Mouse (Mus musculus) left cerebral cortex, postnatal 4 days (tissue): ENCODE data around the gene B4gat1. TPM values are rescaled to one million over a fixed set of nuclear protein-coding genes. Genes with fewer than 3 reads are reported as not detected.

Experiments used
- DNase-seq: peaks from one replicate; pipeline ENCODE4 v3.0.0-alpha.2; 2022
- intact Hi-C: fragments of 180-260 bp; cut with DNase I; formaldehyde crosslinking; loops from one replicate; pipeline ENCODE4 v1.15.1; 2025
- total RNA-seq, 2 experiments: library from RNA; stranded (reverse); gene quantifications; 2 replicates each; pipeline ENCODE4 v1.2.3; 2021

B4gat1 gene
- total RNA-seq, 2 experiments from 2014 or later, result 64.1 to 76.4 TPM

DNA sequence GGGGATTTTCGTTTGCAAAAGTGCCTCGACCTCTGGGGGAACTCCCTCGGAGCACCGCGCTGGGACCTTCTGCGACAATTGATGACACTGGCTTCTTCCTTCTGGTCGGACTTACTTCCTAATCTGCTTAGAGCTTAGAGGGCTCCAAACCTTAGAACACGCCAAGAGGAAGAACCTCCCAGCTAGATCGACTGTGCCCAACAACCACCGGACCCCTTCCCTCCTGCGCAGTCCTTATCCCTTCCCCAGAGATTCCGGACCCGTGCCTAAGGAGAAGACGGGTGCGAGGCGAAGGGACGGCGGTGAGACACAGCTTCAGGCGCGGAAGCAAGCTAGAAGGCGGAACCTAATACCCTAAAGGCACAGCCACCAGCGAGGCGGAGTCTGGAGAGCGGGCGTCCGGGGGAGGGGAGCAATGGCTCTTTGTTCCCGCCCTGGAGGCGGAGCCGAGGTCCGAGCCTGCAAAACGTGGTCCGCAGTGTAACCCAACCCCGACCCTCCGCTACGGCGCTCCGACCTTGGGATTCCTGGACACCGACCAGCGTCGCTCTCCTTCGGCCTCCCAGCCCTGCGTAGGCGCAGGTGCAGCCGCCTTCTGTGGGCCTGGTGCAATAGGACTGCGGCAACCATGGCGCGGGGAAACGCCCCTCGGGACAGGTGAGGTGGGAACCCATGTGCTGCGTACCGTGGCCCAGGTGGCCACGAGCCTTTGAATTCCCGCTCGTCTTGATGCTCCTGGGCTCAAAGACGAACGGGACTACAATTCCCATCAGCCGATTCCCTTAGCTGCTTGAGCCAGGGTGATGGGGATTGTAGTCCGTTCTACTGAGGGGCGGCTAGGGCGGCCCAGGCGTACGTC lies 14.8 kb upstream of the B4gat1 start, which contains the start of gene Slc29a2:
Slc29a2 (plus strand) TSS at position 240 of the 859 bp plus-strand sequence.
- peak; percentile 94 for DNase-seq
- intact Hi-C loops, result no loop called here

DNA sequence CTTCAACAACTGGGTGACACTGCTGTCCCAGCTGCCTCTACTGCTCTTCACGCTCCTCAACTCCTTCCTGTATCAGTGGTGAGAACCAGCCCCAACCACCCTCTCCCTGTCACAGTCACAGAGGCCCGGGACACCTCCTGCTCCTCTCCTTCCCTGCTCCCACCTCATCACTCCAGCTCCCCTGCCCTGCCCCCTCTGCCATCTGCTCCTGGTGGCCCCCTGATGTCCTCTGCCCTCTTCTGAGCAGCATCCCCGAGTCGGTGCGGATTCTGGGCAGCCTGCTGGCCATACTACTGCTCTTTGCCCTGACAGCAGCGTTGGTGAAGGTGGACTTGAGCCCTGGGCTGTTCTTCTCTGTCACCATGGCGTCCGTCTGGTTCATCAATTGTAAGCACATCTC lies 12.5 kb upstream of the B4gat1 start:
- peak; percentile 47 for DNase-seq
- intact Hi-C loops, result no loop called here

DNA sequence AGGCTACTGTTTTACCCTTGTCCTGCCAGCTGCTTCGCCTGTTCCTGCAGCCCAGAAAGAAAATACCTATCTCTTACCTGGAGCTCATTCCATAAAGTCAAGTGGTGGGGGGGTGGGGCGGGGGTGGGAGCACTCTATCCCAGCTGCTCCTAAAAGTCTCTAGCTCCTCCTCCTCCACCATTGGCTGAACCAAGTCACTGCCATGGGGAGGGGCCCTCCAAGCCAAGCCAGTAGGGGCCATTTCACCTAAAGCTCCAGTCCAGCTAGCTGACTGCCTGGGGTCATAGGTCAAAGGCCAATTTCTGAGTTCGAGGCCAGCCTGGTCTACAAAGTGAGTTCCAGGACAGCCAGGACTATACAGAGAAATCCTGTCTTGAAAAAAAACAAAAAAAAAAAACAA lies 5.9 kb upstream of the B4gat1 start:
- intact Hi-C loops, result no loop called here
- no peak for DNase-seq

GRCm38 (mm10) chr19:5036577-5036976 lies 2.0 kb upstream of the B4gat1 start:
- intact Hi-C loops, result no loop called here
- no peak for DNase-seq

GRCm38 (mm10) chr19:5037678-5038571 lies 701 bp upstream of the B4gat1 start:
- DNase-seq, result peak; percentile 86
- intact Hi-C loops, result no loop called here

GRCm38 (mm10) chr19:5039301-5040114 lies 882 bp downstream of the B4gat1 start:
- DNase-seq, result peak; percentile 20
- intact Hi-C loops, result no loop called here

- DNase-seq, result peak; percentile 94
- intact Hi-C loops, result no loop called here
Observed at GRCm38 (mm10) chr19:5040862-5041523, 2.4 kb downstream of the B4gat1 start, which contains the start of gene Brms1. Brms1 (plus strand) TSS chr19:5041354.

DNA sequence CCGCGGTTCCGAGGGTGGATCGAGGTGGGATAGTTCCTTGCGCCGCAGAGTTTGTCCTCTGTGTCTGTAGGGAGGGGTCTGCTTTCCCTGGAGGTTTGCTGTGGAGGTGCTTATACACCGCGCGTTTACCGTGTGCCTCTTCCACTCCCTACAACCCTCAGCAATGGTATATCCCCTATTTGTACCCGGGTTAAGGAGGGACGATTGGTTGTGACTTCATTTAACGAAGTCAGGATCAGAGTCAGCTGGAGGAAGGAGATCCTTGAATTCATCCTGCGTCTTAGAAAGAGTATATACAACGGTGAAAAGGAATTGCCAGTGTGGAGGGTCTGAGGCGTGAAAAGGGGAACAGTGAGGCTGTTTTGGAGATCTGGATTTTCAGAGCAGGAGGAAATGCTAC lies 3.0 kb downstream of the B4gat1 start:
- intact Hi-C loops, result no loop called here
- DNase-seq, result no peak

- DNase-seq, result no peak
- intact Hi-C loops, result no loop called here
Observed at GRCm38 (mm10) chr19:5045531-5045930, 6.9 kb downstream of the B4gat1 start.

- DNase-seq, result no peak
- intact Hi-C loops, result no loop called here
Observed at GRCm38 (mm10) chr19:5048138-5049056, 9.8 kb downstream of the B4gat1 start.

GRCm38 (mm10) chr19:5049325-5049724 lies 10.7 kb downstream of the B4gat1 start:
- no peak for DNase-seq
- intact Hi-C loops, result no loop called here

GRCm38 (mm10) chr19:5050047-5050905 lies 11.7 kb downstream of the B4gat1 start, which contains the start of gene Rin1:
Rin1 (plus strand) TSS chr19:5050481.
- no peak for DNase-seq
- intact Hi-C loops, result no loop called here

GRCm38 (mm10) chr19:5051031-5051430 lies 12.4 kb downstream of the B4gat1 start:
- intact Hi-C loops, result no loop called here
- DNase-seq, result no peak

DNA sequence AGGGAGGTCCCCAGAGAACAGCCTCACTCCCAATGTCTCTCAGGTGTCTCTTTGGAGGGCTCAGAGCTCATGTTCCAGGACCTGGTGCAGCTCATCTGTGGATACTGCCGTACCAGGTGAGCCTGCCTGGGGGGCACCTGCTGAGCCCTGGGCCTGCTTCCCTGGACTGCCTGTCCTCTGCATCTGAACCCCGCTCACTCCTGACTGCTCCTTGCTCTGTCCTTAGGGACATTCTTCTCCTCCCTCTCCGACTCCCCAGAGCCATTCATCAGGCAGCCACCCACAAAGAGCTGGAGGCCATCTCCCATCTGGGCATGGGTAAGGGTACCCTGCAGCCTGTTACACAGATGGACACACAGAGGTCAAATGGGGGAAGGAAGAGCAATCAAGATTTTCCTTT lies 12.9 kb downstream of the B4gat1 start:
- DNase-seq, result no peak
- intact Hi-C loops, result no loop called here

GRCm38 (mm10) chr19:5052166-5052822 lies 13.7 kb downstream of the B4gat1 start:
- DNase-seq, result peak; percentile 67
- intact Hi-C loops, result no loop called here

DNA sequence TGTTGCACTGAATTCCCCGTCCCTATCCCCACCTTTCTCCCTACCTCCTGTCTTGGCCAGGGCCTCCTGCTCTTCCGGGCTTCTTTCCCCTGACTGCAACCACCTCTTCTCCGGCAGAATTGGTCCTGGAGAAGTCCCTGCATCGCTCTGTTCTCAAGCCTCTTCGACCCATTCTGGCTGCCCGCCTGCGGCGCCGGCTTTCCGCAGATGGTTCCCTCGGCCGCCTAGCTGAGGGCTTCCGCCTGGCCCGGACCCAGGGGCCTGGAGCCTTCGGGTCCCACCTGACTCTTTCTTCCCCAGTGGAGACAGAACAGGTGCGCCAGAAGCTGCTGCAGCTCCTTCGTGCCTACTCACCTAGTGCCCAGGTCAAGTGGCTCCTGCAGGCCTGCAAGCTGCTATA lies 14.2 kb downstream of the B4gat1 start:
- intact Hi-C loops, result no loop called here
- peak; percentile 55 for DNase-seq

- intact Hi-C loops, result no loop called here
- DNase-seq, result peak; percentile 70
Observed at GRCm38 (mm10) chr19:5053909-5054308, 15.3 kb downstream of the B4gat1 start.
